In the genomic region with DNA sequence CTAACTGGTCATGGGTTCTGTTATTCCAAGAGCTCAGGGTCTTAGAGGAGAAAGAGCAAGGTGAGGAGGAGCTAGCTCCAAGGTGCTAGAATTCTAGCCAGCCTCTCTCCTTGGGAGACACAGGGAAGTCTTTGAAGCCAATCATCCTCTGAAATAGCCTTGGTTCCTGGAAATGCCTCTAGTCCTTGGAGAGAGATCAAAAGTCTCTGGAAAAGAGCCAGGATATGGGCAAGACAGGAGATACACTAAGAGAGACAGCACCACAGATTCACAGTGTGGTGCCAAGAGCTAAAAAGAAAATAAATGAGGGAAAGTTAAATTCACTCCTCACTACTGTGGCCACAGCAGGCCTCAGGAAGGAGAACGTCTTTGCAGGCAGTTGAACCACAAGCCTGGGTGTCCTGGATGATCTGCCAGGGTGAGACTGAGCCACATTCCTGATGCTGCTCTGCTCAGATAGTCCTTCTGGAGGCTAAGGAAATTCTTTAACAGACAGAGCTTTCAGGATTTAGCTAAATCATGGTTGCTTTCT, we compare ENCODE assay signal across 17 mouse cellular contexts.
DNase-seq lines count a peak whose midpoint lies in the region; ATAC-seq lines count a peak whose summit lies in the region.
"Had no signal": no experiment of that assay in that cellular context is flagged by ENCODE, and none has a peak within 500 bp of the region (broad histone marks: within the 10 kb centered on the region; RNA-seq: fewer than 3 reads in every experiment).

No protein-coding gene starts in this region.

- no peak overlapping the region for H3K27ac ChIP-seq in embryonic facial prominence, embryonic 14.5 days (replicated peaks; ENCODE audit: low read depth, low read length)
- H3K27ac ChIP-seq in embryonic facial prominence, embryonic 10.5 days (replicated peaks) = no peak overlapping the region
- H3K27ac ChIP-seq in forebrain, embryonic 10.5 days = no peak overlapping the region
- H3K27ac ChIP-seq: embryonic facial prominence, embryonic 12.5 days; heart, embryonic 15.5 days; hindbrain, embryonic 14.5 days; kidney, embryonic 15.5 days; limb, embryonic 13.5 days; liver, embryonic 15.5 days; macrophage had no signal

- no peak overlapping the region for H3K4me3 ChIP-seq in embryonic facial prominence, embryonic 14.5 days (ENCODE audit: low read depth, low read length)
- no peak overlapping the region for H3K4me3 ChIP-seq in embryonic facial prominence, embryonic 10.5 days
- H3K4me3 ChIP-seq in forebrain, embryonic 10.5 days = no peak overlapping the region
- H3K4me3 ChIP-seq: embryonic facial prominence, embryonic 12.5 days; heart, embryonic 15.5 days; kidney, embryonic 15.5 days; limb, embryonic 13.5 days; liver, embryonic 15.5 days had no signal

- DNase-seq in embryonic facial prominence, embryonic 14.5 days (ENCODE audit: low spot score) = peak; percentile 27
- no peak for DNase-seq in embryonic facial prominence, embryonic 10.5 days (ENCODE audit: low spot score)
- peak; percentile 12 for DNase-seq in kidney, postnatal 14 days
- no peak for DNase-seq in kidney, postnatal 25 days
- DNase-seq in brain, adult 2 months (ENCODE audit: low read depth, low spot score) = peak; percentile 75
- DNase-seq in cerebellum, postnatal 14 days = peak; percentile 57 to 76
- no peak for DNase-seq in forebrain, embryonic 10.5 days (ENCODE audit: extremely low spot score, low spot score)
- no peak for DNase-seq in spleen, postnatal 10 days (ENCODE audit: low spot score in 2 of 2)
- DNase-seq: midbrain, embryonic 14.5 days; right cerebral cortex, postnatal 14 days had no signal

- H3K9me3 ChIP-seq in embryonic facial prominence, embryonic 14.5 days (ENCODE audit: control insufficient read depth, low read length) = no peaks in the 10 kb centered on the region; the same call in 1 of the 2 replicates
- H3K9me3 ChIP-seq in embryonic facial prominence, embryonic 10.5 days = peaks cover 2% of the 10 kb centered on the region; the same call in 1 of the 2 replicates
- H3K9me3 ChIP-seq in forebrain, embryonic 10.5 days = peaks cover 11% of the 10 kb centered on the region; the same call in 1 of the 2 replicates
- H3K9me3 ChIP-seq: heart, embryonic 15.5 days; kidney, embryonic 15.5 days; liver, embryonic 15.5 days had no signal

- H3K36me3 ChIP-seq in embryonic facial prominence, embryonic 14.5 days (ENCODE audit: control insufficient read depth, insufficient read depth, low read length) = no peaks in the 10 kb centered on the region
- H3K36me3 ChIP-seq in embryonic facial prominence, embryonic 10.5 days (replicated peaks) = no peaks in the 10 kb centered on the region
- H3K36me3 ChIP-seq in forebrain, embryonic 10.5 days (replicated peaks) = no peaks in the 10 kb centered on the region
- H3K36me3 ChIP-seq: embryonic facial prominence, embryonic 12.5 days; heart, embryonic 15.5 days; kidney, embryonic 15.5 days; limb, embryonic 13.5 days; liver, embryonic 15.5 days had no signal

- no peak overlapping the region for H3K9ac ChIP-seq in embryonic facial prominence, embryonic 14.5 days (ENCODE audit: low read depth, low read length)
- H3K9ac ChIP-seq: embryonic facial prominence, embryonic 12.5 days; heart, embryonic 15.5 days; hindbrain, embryonic 14.5 days; kidney, embryonic 15.5 days; limb, embryonic 13.5 days; liver, embryonic 15.5 days had no signal

- no peak for ATAC-seq in embryonic facial prominence, embryonic 14.5 days (ENCODE audit: low read depth)

- 70% methylated on average over 1 of the region's 1 CpGs for WGBS in embryonic facial prominence, embryonic 14.5 days
- 78% methylated on average over 1 of the region's 1 CpGs for WGBS in embryonic facial prominence, embryonic 10.5 days
- WGBS in forebrain, embryonic 10.5 days = 68% methylated on average over 1 of the region's 1 CpGs

- H3K27me3 ChIP-seq in embryonic facial prominence, embryonic 14.5 days (replicated peaks; ENCODE audit: control insufficient read depth, insufficient read depth, low read length) = no peaks in the 10 kb centered on the region; the same call in 1 of the 2 replicates
- H3K27me3 ChIP-seq in embryonic facial prominence, embryonic 10.5 days (replicated peaks; ENCODE audit: low read depth, poor library complexity, severe bottlenecking) = no peaks in the 10 kb centered on the region
- no peaks in the 10 kb centered on the region for H3K27me3 ChIP-seq in forebrain, embryonic 10.5 days (ENCODE audit: poor library complexity, severe bottlenecking)
- H3K27me3 ChIP-seq: embryonic facial prominence, embryonic 12.5 days; heart, embryonic 15.5 days; kidney, embryonic 15.5 days; limb, embryonic 13.5 days; liver, embryonic 15.5 days had no signal

- no peak overlapping the region for H3K4me2 ChIP-seq in embryonic facial prominence, embryonic 14.5 days (ENCODE audit: low read depth, low read length)
- H3K4me2 ChIP-seq: embryonic facial prominence, embryonic 12.5 days; heart, embryonic 15.5 days; hindbrain, embryonic 14.5 days; kidney, embryonic 15.5 days; limb, embryonic 13.5 days; liver, embryonic 15.5 days had no signal

- no peaks in the 10 kb centered on the region for H3K4me1 ChIP-seq in embryonic facial prominence, embryonic 14.5 days (ENCODE audit: control insufficient read depth, insufficient read depth, low read length)
- H3K4me1 ChIP-seq in embryonic facial prominence, embryonic 10.5 days = peaks cover 4% of the 10 kb centered on the region; the same call in 1 of the 2 replicates
- no peaks in the 10 kb centered on the region for H3K4me1 ChIP-seq in forebrain, embryonic 10.5 days
- H3K4me1 ChIP-seq: embryonic facial prominence, embryonic 12.5 days; kidney, embryonic 15.5 days; limb, embryonic 13.5 days; liver, embryonic 15.5 days had no signal

Comparison
In these comparisons a context has a peak if more than half of its experiments do, and no peak if none do; other contexts are left out.
1. DNase-seq: peak in embryonic facial prominence, embryonic 14.5 days (single experiment), kidney, postnatal 14 days (single experiment), brain, adult 2 months (single experiment) and cerebellum, postnatal 14 days (2 of 2); none in embryonic facial prominence, embryonic 10.5 days (single experiment), kidney, postnatal 25 days (0 of 2), forebrain, embryonic 10.5 days (single experiment) and spleen, postnatal 10 days (0 of 2).